Mouse (Mus musculus): Measurements from ENCODE around the gene Ttll5. TPM values are rescaled to one million over a fixed set of nuclear protein-coding genes. Genes with fewer than 3 reads are reported as not detected.

Ttll5 gene
- polyA plus RNA-seq, 1 experiment from 2014 or later, result 8.7 TPM

- no peak for DNase-seq (ENCODE audit: low spot score)
Observed at GRCm38 (mm10) chr12:85926897-85927296, 102.4 kb downstream of the Ttll5 start.

GRCm38 (mm10) chr12:85928513-85928912 is 104.1 kb downstream of the Ttll5 start:
- DNase-seq (ENCODE audit: low spot score), result no peak

- DNase-seq (ENCODE audit: low spot score), result no peak
Observed at GRCm38 (mm10) chr12:85929711-85930110, 105.3 kb downstream of the Ttll5 start.

- no peak for DNase-seq (ENCODE audit: low spot score)
Observed at GRCm38 (mm10) chr12:85930713-85931112, 106.3 kb downstream of the Ttll5 start.

GRCm38 (mm10) chr12:85933241-85933640 is 108.8 kb downstream of the Ttll5 start:
- no peak for DNase-seq (ENCODE audit: low spot score)

- no peak for DNase-seq (ENCODE audit: low spot score)
Observed at GRCm38 (mm10) chr12:85937384-85937783, 112.9 kb downstream of the Ttll5 start.

GRCm38 (mm10) chr12:85943456-85943855 is 119.0 kb downstream of the Ttll5 start:
- no peak for DNase-seq (ENCODE audit: low spot score)

- no peak for DNase-seq (ENCODE audit: low spot score)
Observed at GRCm38 (mm10) chr12:85944419-85944818, 120.0 kb downstream of the Ttll5 start.

GRCm38 (mm10) chr12:85947161-85947560 is 122.7 kb downstream of the Ttll5 start:
- DNase-seq (ENCODE audit: low spot score), result no peak

GRCm38 (mm10) chr12:85949667-85950066 is 125.2 kb downstream of the Ttll5 start:
- no peak for DNase-seq (ENCODE audit: low spot score)

- DNase-seq (ENCODE audit: low spot score), result no peak
Observed at GRCm38 (mm10) chr12:85950371-85950770, 125.9 kb downstream of the Ttll5 start.

- no peak for DNase-seq (ENCODE audit: low spot score)
Observed at GRCm38 (mm10) chr12:85951036-85951435, 126.6 kb downstream of the Ttll5 start.

GRCm38 (mm10) chr12:85951822-85952221 is 127.4 kb downstream of the Ttll5 start:
- DNase-seq (ENCODE audit: low spot score), result no peak

- no peak for DNase-seq (ENCODE audit: low spot score)
Observed at GRCm38 (mm10) chr12:85952349-85952748, 127.9 kb downstream of the Ttll5 start.

GRCm38 (mm10) chr12:85954167-85954566 is 129.7 kb downstream of the Ttll5 start:
- DNase-seq (ENCODE audit: low spot score), result no peak

GRCm38 (mm10) chr12:85955062-85955461 is 130.6 kb downstream of the Ttll5 start:
- no peak for DNase-seq (ENCODE audit: low spot score)

- no peak for DNase-seq (ENCODE audit: low spot score)
Observed at GRCm38 (mm10) chr12:85955690-85956089, 131.2 kb downstream of the Ttll5 start.

- DNase-seq (ENCODE audit: low spot score), result no peak
Observed at GRCm38 (mm10) chr12:85956251-85956650, 131.8 kb downstream of the Ttll5 start.

- DNase-seq (ENCODE audit: low spot score), result no peak
Observed at GRCm38 (mm10) chr12:85958460-85958859, 134.0 kb downstream of the Ttll5 start.

GRCm38 (mm10) chr12:85959822-85960501 is 135.5 kb downstream of the Ttll5 start:
- no peak for DNase-seq (ENCODE audit: low spot score)

- DNase-seq (ENCODE audit: low spot score), result no peak
Observed at GRCm38 (mm10) chr12:85960699-85961098, 136.2 kb downstream of the Ttll5 start.

- no peak for DNase-seq (ENCODE audit: low spot score)
Observed at GRCm38 (mm10) chr12:85963160-85963559, 138.7 kb downstream of the Ttll5 start.

- peak; percentile 45 for DNase-seq (ENCODE audit: low spot score)
Observed at GRCm38 (mm10) chr12:85963699-85964098, 139.2 kb downstream of the Ttll5 start.

- DNase-seq (ENCODE audit: low spot score), result no peak
Observed at GRCm38 (mm10) chr12:85964436-85964835, 140.0 kb downstream of the Ttll5 start.
